Mouse (Mus musculus): Measurements from ENCODE around the gene Epha8. TPM values are rescaled to one million over a fixed set of nuclear protein-coding genes. Genes with fewer than 3 reads are reported as not detected.
A peak's percentile ranks its signal among the peaks of the same experiment; 100 is the strongest.

The Epha8 gene
- polyA plus RNA-seq, 1 experiment from 2014 or later, result 0.62 TPM

GRCm38 (mm10) chr4:136981993-136982695 lies 25.5 kb upstream of the Epha8 start:
- no peak overlapping the region for H3K27ac ChIP-seq (ENCODE audit: low read depth)
- WGBS, result 44% methylated on average over 9 of the region's 9 CpGs
- H3K9me3 ChIP-seq (ENCODE audit: low read depth, low read length), result no peaks in the 10 kb centered on the region
- H3K36me3 ChIP-seq (ENCODE audit: insufficient read depth), result peaks cover 11% of the 10 kb centered on the region; the same call in 1 of the 2 replicates
- H3K27me3 ChIP-seq (ENCODE audit: insufficient read depth, low read length), result peaks cover 5% of the 10 kb centered on the region; the same call in 1 of the 2 replicates
- H3K4me1 ChIP-seq (ENCODE audit: insufficient read depth), result no peaks in the 10 kb centered on the region
- DNase-seq (no peak), ATAC-seq (ENCODE audit: insufficient read depth) (no peak)
- no peak for TF ChIP-seq CTCF (IDR thresholded peaks at IDR 0.05; ENCODE audit: low read depth)
- H3K9ac ChIP-seq, result no peak overlapping the region
- H3K4me2 ChIP-seq, result no peak overlapping the region
- no peak overlapping the region for H3K4me3 ChIP-seq (ENCODE audit: low read depth, low read length)

DNA sequence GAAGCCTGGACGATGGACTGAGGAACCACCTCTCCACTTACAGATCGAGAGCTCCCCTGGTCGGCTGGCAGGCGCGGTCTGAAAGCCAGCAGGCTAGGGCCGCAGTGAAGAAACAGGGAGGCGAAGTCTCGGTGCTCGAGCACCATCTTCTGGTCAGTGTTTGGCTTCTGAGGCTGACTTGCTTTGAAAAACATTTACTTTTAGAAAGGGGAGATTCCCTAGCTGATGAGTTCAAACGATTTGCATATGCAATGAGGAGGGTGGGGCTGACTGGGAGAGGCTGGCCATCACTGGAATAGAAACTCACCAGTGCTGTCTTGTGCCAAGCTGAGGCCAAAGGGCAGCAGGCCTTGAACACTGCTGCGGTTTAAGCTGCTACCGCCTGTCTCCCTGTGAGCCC lies 24.7 kb upstream of the Epha8 start:
- Histone ChIP-seq H3K4me1 (ENCODE audit: insufficient read depth) (no peaks in the 10 kb centered on the region), H3K9me3 (ENCODE audit: low read depth, low read length) (no peaks in the 10 kb centered on the region), H3K36me3 (ENCODE audit: insufficient read depth) (peaks cover 4% of the 10 kb centered on the region; the same call in 1 of the 2 replicates), H3K27me3 (ENCODE audit: insufficient read depth, low read length) (peaks cover 5% of the 10 kb centered on the region; the same call in 1 of the 2 replicates), H3K27ac (ENCODE audit: low read depth) (no peak overlapping the region), H3K4me3 (ENCODE audit: low read depth, low read length) (no peak overlapping the region), H3K9ac (no peak overlapping the region), H3K4me2 (no peak overlapping the region)
- ATAC-seq (ENCODE audit: insufficient read depth), result peak; percentile 80
- peak; percentile 90 for DNase-seq
- 5% methylated on average over 12 of the region's 12 CpGs for WGBS
- TF ChIP-seq CTCF (IDR thresholded peaks at IDR 0.05; ENCODE audit: low read depth), result peak; percentile 68

GRCm38 (mm10) chr4:136980921-136981320 lies 24.3 kb upstream of the Epha8 start:
- peaks cover 5% of the 10 kb centered on the region; the same call in 1 of the 2 replicates for H3K27me3 ChIP-seq (ENCODE audit: insufficient read depth, low read length)
- no peak for TF ChIP-seq CTCF (IDR thresholded peaks at IDR 0.05; ENCODE audit: low read depth)
- H3K4me2 ChIP-seq, result no peak overlapping the region
- no peaks in the 10 kb centered on the region for H3K4me1 ChIP-seq (ENCODE audit: insufficient read depth)
- H3K4me3 ChIP-seq (ENCODE audit: low read depth, low read length), result no peak overlapping the region
- DNase-seq, result no peak
- no peak overlapping the region for H3K9ac ChIP-seq
- H3K27ac ChIP-seq (ENCODE audit: low read depth), result no peak overlapping the region
- ATAC-seq (ENCODE audit: insufficient read depth), result 0 out of 2 replicates have a peak, but pooled peaks have one; percentile 7
- peaks cover 4% of the 10 kb centered on the region; the same call in 1 of the 2 replicates for H3K36me3 ChIP-seq (ENCODE audit: insufficient read depth)
- no peaks in the 10 kb centered on the region for H3K9me3 ChIP-seq (ENCODE audit: low read depth, low read length)
- WGBS, result 74% methylated on average over 4 of the region's 4 CpGs

DNA sequence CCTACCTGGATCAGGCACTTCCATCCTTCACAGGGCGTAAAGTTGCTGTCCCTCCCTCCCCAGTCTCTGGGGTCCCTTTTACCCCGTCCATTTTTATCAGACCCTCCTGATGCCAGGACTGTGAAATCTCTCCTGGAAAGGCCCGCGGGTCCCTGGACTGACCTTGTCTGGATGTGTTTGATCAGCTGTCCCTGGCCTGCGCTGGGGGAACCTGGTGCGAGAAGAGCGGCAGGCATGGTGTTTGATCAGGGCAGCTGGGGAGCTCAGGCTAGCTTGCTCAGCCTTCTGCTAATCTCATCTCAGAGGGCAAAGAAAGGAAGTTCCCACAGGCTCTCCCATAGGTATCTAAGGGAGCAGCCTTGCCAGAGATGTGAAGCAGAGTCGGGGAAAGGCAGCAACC lies 20.6 kb upstream of the Epha8 start:
- no peak overlapping the region for H3K4me3 ChIP-seq (ENCODE audit: low read depth, low read length)
- TF ChIP-seq CTCF (IDR thresholded peaks at IDR 0.05; ENCODE audit: low read depth), result no peak
- H3K27me3 ChIP-seq (ENCODE audit: insufficient read depth, low read length), result peaks cover 5% of the 10 kb centered on the region; the same call in 1 of the 2 replicates
- ATAC-seq (ENCODE audit: insufficient read depth) (no peak), DNase-seq (no peak)
- H3K36me3 ChIP-seq (ENCODE audit: insufficient read depth), result no peaks in the 10 kb centered on the region
- no peaks in the 10 kb centered on the region for H3K4me1 ChIP-seq (ENCODE audit: insufficient read depth)
- no peak overlapping the region for H3K9ac ChIP-seq
- 40% methylated on average over 8 of the region's 8 CpGs for WGBS
- no peak overlapping the region for H3K27ac ChIP-seq (ENCODE audit: low read depth)
- H3K4me2 ChIP-seq, result no peak overlapping the region
- no peaks in the 10 kb centered on the region for H3K9me3 ChIP-seq (ENCODE audit: low read depth, low read length)

GRCm38 (mm10) chr4:136970939-136971338 lies 14.3 kb upstream of the Epha8 start:
- 0 out of 2 replicates have a peak, but pooled peaks cover 16% of the 10 kb centered on the region for H3K4me1 ChIP-seq (ENCODE audit: insufficient read depth)
- TF ChIP-seq CTCF (IDR thresholded peaks at IDR 0.05; ENCODE audit: low read depth), result peak; percentile 79
- ATAC-seq (ENCODE audit: insufficient read depth) (0 out of 2 replicates have a peak, but pooled peaks have one; percentile 36), DNase-seq (peak; percentile 70)
- 11% methylated on average over 6 of the region's 6 CpGs for WGBS
- no peak overlapping the region for H3K27ac ChIP-seq (ENCODE audit: low read depth)
- no peaks in the 10 kb centered on the region for H3K36me3 ChIP-seq (ENCODE audit: insufficient read depth)
- no peak overlapping the region for H3K4me3 ChIP-seq (ENCODE audit: low read depth, low read length)
- no peak overlapping the region for H3K9ac ChIP-seq
- H3K9me3 ChIP-seq (ENCODE audit: low read depth, low read length), result no peaks in the 10 kb centered on the region
- H3K27me3 ChIP-seq (ENCODE audit: insufficient read depth, low read length), result peaks cover 54% of the 10 kb centered on the region
- H3K4me2 ChIP-seq, result no peak overlapping the region

DNA sequence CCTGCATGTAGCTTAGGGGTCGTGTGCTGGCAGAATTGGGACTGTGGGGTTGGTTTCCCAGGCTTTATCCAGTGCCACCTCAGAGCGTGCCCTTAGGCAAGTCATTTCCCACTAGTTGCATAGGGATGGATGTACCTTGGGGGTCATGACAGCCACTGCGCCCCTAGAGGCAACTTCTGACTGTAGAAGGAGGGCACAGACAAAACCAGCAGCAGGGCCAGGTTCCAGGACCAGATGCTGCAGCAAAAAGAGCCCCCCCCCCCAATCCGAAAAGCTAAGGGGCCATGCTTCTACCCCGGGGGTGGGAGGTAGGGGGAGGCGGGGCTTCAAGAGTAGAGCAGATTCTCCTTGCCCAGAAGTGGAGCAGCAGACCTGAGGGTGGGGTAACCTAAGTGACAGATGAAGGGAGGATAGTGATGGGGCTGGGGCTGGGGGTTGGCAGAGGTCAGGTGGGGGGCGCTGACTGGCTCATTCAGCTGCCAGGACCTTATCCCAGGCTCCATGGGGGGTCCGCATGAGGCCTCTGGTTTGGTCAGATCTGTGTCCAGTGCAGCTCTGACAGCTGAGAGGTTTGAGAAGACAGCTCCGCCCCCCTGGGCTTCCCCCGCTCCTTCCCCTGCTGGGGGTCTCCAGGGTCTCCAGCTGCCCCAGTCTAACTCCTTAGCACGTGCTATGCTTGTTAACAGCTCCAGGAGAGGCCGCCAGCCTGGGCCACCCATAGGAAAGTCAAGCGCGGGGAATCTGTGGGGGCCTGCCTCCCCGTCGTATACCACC lies 13.1 kb upstream of the Epha8 start:
- H3K9me3 ChIP-seq (ENCODE audit: low read depth, low read length), result no peaks in the 10 kb centered on the region
- 0 out of 2 replicates have a peak, but pooled peaks cover 16% of the 10 kb centered on the region for H3K4me1 ChIP-seq (ENCODE audit: insufficient read depth)
- peak; percentile 72 for DNase-seq
- no peak overlapping the region for H3K27ac ChIP-seq (ENCODE audit: low read depth)
- ATAC-seq (ENCODE audit: insufficient read depth), result peak; percentile 77
- WGBS, result 19% methylated on average over 15 of the region's 16 CpGs
- H3K27me3 ChIP-seq (ENCODE audit: insufficient read depth, low read length), result peaks cover 65% of the 10 kb centered on the region
- TF ChIP-seq CTCF (IDR thresholded peaks at IDR 0.05; ENCODE audit: low read depth), result peak; percentile 48
- H3K4me2 ChIP-seq, result no peak overlapping the region
- no peaks in the 10 kb centered on the region for H3K36me3 ChIP-seq (ENCODE audit: insufficient read depth)
- H3K9ac ChIP-seq, result no peak overlapping the region
- no peak overlapping the region for H3K4me3 ChIP-seq (ENCODE audit: low read depth, low read length)

DNA sequence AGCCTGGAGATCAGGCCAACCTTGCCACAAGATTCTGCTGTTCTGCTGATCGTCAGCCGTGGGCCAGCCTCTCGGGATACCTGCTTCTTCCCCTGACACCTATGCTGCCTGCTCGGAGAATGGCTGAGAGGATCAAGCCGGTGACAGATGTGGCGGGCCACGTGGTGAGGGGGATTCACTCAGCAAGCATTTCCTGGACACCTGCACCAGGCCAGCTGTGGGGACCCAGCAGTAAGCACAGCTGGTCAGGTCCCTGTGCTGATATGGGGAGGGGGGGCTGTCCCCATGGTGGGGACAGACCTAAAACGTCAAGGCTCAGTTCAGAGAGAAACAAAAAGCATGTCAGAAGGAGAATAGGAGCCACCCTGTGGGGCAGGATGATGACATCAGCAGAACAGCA lies 12.5 kb upstream of the Epha8 start:
- Histone ChIP-seq H3K36me3 (ENCODE audit: insufficient read depth) (no peaks in the 10 kb centered on the region), H3K27me3 (ENCODE audit: insufficient read depth, low read length) (peaks cover 65% of the 10 kb centered on the region), H3K4me3 (ENCODE audit: low read depth, low read length) (no peak overlapping the region), H3K9me3 (ENCODE audit: low read depth, low read length) (no peaks in the 10 kb centered on the region), H3K4me1 (ENCODE audit: insufficient read depth) (0 out of 2 replicates have a peak, but pooled peaks cover 16% of the 10 kb centered on the region), H3K9ac (no peak overlapping the region), H3K4me2 (no peak overlapping the region), H3K27ac (ENCODE audit: low read depth) (no peak overlapping the region)
- DNase-seq, result no peak
- ATAC-seq (ENCODE audit: insufficient read depth), result no peak
- no peak for TF ChIP-seq CTCF (IDR thresholded peaks at IDR 0.05; ENCODE audit: low read depth)
- WGBS, result 40% methylated on average over 8 of the region's 8 CpGs
